Mouse (Mus musculus) intestine, postnatal 0 days (tissue): ENCODE measurements at regions not wholly inside any gene's neighbourhood (a gene's known extent, or its start where the extent isn't known, plus 50 kb on each side); places are given as distances from the start of the nearest gene placed in this dataset.

ENCODE experiments used
- ATAC-seq: fragments of 200-750 bp; cut with Nextera tagmentation; 2 replicates; pipeline ENCODE4 v1.8.0; 2017; ENCODE audit warnings: mild to moderate bottlenecking, moderate TSS enrichment, moderate library complexity
- H3K27ac ChIP-seq: fragments of 300-500 bp; sonication (generic); 2 replicates; pipeline ENCODE4 v1.5.1; 2014; ENCODE audit warnings: mild to moderate bottlenecking, low read depth, low read length, moderate library complexity
- H3K27me3 ChIP-seq: fragments of 300-500 bp; sonication (generic); replicated peaks from 2 replicates; pipeline ENCODE4 v1.6.1; 2014; ENCODE audit warnings: low read length, mixed read lengths; ENCODE audit not compliant: control insufficient read depth, insufficient read depth
- H3K36me3 ChIP-seq: fragments of 300-500 bp; sonication (generic); 2 replicates; pipeline ENCODE4 v1.6.1; 2014; ENCODE audit warnings: mild to moderate bottlenecking, moderate library complexity; ENCODE audit not compliant: control insufficient read depth, insufficient read depth
- H3K4me1 ChIP-seq: fragments of 300-500 bp; sonication (generic); replicated peaks from 2 replicates; pipeline ENCODE4 v1.6.1; 2014; ENCODE audit warnings: antibody characterized with exemption, low read length, mixed read lengths; ENCODE audit not compliant: control insufficient read depth, insufficient read depth
- H3K4me2 ChIP-seq: fragments of 300-500 bp; sonication (generic); replicated peaks from 2 replicates; pipeline ENCODE4 v1.6.1; 2014; ENCODE audit warnings: low read depth, mild to moderate bottlenecking, moderate library complexity
- H3K4me3 ChIP-seq: fragments of 300-500 bp; sonication (generic); 2 replicates; pipeline ENCODE4 v1.5.1; 2014; ENCODE audit warnings: low read depth, low read length
- H3K9ac ChIP-seq: fragments of 300-500 bp; sonication (generic); 2 replicates; pipeline ENCODE4 v1.6.1; 2014; ENCODE audit warnings: mild to moderate bottlenecking, low read depth, low read length
- H3K9me3 ChIP-seq: fragments of 300-500 bp; sonication (generic); 2 replicates; pipeline ENCODE4 v1.6.1; 2016; ENCODE audit warnings: mixed run types; ENCODE audit not compliant: control insufficient read depth
- CTCF ChIP-seq: sonication (generic); IDR thresholded peaks from 2 replicates; pipeline ENCODE4 v1.5.1; 2016; ENCODE audit warnings: low read depth, mild to moderate bottlenecking, control low read depth, antibody characterized with exemption, moderate library complexity
- WGBS: fragments of 180-500 bp; shearing (Covaris S2); extraction: QIAGEN DNeasy Blood & Tissue Kit; methylation state at CpG from one replicate; pipeline ENCODE4 v1.1.7; 2014; 5-methylcytosine and 5-hydroxymethylcytosine counted together

DNA sequence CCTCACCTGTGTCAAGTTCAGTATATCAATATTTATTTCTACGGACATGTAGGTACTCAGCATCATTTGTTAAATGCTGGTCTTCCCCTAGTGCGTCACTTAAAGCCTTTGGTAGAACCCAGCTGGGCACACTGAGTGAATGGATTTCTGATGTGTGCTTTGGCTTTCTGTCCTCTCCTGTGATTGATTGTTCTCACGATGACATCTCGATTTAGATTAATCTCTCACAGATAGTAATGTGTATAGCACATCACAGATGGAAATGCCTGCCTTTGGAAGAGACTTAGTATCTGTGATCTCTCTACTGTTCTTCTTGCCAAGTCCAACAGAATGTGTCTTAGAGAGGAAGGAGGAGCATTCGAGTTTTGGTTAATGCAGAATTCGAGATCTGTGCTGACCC lies 175.0 kb upstream of the Wdfy3 start:
- 83% methylated on average over 6 of the region's 6 CpGs for WGBS
- no peak overlapping the region for H3K9ac ChIP-seq
- H3K4me3 ChIP-seq, result no peak overlapping the region
- no peak overlapping the region for H3K27ac ChIP-seq
- no peak for ATAC-seq
- no peaks in the 10 kb centered on the region for H3K4me1 ChIP-seq
- TF ChIP-seq CTCF, result no peak
- H3K4me2 ChIP-seq, result no peak overlapping the region
- no peaks in the 10 kb centered on the region for H3K9me3 ChIP-seq
- no peaks in the 10 kb centered on the region for H3K27me3 ChIP-seq
- no peaks in the 10 kb centered on the region for H3K36me3 ChIP-seq

DNA sequence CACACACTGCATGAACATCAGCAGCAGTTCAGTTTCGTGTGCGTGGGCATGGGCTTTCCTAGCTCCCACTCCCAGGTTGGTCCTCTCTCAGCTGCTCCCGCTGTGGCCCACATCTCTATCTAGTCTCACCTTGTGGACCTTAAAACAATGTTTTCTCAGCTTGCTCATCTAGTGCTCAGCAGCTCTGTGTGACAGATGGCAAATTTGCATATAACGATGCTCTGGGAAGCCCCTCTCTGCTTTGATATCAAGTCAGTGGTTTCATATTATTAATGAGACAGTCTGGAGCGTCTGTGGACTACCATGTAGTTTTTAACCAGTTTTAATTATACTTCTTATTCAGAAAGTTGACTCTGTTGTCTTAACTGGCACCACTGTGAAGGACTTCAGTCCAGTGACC lies 179.0 kb upstream of the Wdfy3 start:
- Histone ChIP-seq H3K9ac (no peak overlapping the region), H3K4me3 (no peak overlapping the region), H3K4me2 (no peak overlapping the region), H3K36me3 (no peaks in the 10 kb centered on the region), H3K4me1 (no peaks in the 10 kb centered on the region), H3K27me3 (no peaks in the 10 kb centered on the region), H3K9me3 (no peaks in the 10 kb centered on the region), H3K27ac (no peak overlapping the region)
- WGBS, result 88% methylated on average over 5 of the region's 5 CpGs
- no peak for TF ChIP-seq CTCF
- ATAC-seq, result no peak

DNA sequence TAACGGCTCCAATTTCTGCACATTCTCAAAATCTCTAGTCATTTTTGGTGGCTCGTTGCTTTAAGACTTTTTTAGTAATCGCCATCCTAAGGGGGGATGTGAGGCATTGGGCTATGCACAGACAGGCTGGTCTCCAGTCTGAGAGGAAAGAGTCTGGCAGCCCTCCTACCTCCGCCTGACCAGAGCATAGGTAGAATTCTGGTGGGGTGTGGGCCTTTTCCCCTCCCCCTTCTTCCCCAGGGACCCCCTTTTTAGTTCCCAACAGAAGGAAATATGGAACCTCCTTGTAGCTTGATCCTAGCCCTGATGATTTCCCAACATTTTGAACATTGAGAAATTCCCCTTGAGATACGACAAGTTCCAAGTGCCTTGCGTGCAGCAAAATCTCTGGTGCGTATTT lies 181.4 kb upstream of the Wdfy3 start:
- Histone ChIP-seq H3K27ac (no peak overlapping the region), H3K4me3 (no peak overlapping the region), H3K27me3 (no peaks in the 10 kb centered on the region), H3K36me3 (no peaks in the 10 kb centered on the region), H3K9ac (no peak overlapping the region), H3K4me1 (no peaks in the 10 kb centered on the region), H3K4me2 (no peak overlapping the region), H3K9me3 (no peaks in the 10 kb centered on the region)
- TF ChIP-seq CTCF, result no peak
- no peak for ATAC-seq
- 89% methylated on average over 7 of the region's 7 CpGs for WGBS

DNA sequence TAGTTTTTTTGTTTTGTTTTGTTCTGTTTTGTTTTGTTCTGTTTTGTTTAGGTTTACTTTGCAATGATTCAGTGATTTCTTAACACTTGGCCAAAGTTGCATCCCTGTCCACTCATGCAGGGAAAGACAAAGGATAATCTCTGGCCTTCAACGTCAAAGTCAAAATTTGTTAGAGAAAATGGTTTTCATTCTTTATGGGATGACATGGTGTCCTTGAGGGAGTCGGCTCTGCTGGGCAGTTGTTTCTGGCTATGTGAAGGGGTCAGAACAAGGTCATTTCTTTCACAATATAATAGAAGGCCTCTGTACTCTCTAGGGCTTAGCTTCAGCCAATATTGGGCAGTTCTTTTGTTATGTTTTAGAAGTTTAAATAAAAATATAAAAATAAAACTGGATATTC lies 184.1 kb upstream of the Wdfy3 start:
- H3K4me3 ChIP-seq, result no peak overlapping the region
- 49% methylated on average over 2 of the region's 2 CpGs for WGBS
- no peak for TF ChIP-seq CTCF
- no peak for ATAC-seq
- no peaks in the 10 kb centered on the region for H3K9me3 ChIP-seq
- no peaks in the 10 kb centered on the region for H3K27me3 ChIP-seq
- H3K27ac ChIP-seq, result no peak overlapping the region
- no peaks in the 10 kb centered on the region for H3K36me3 ChIP-seq
- no peak overlapping the region for H3K4me2 ChIP-seq
- no peak overlapping the region for H3K9ac ChIP-seq
- H3K4me1 ChIP-seq, result no peaks in the 10 kb centered on the region

- Histone ChIP-seq H3K4me3 (no peak overlapping the region), H3K4me2 (no peak overlapping the region), H3K4me1 (no peaks in the 10 kb centered on the region), H3K9ac (no peak overlapping the region), H3K27ac (no peak overlapping the region), H3K27me3 (no peaks in the 10 kb centered on the region), H3K9me3 (no peaks in the 10 kb centered on the region), H3K36me3 (no peaks in the 10 kb centered on the region)
- 64% methylated on average over 2 of the region's 2 CpGs for WGBS
- no peak for TF ChIP-seq CTCF
- no peak for ATAC-seq
These were observed 187.4 kb upstream of the Wdfy3 start for GRCm38 (mm10) chr5:102257104-102257503.

DNA sequence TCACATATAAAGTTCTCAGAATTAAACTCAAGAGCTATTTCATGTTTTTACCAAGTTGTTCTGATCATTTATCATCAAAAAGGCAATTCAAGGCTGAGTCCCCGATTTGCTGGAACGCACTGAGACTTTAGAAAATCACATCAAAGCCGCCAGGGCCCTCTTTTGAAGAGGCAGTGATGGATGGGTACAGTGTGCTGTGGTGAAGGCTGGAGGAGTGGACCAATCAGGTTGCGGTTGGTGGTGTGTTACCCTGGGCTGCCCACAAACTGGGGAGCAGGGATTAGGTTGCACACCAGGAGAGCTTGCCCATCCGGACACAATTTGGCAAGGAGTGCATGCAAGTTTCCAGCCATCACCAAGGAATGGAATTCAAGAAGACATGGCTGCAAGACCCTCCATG lies 191.9 kb upstream of the Wdfy3 start:
- ATAC-seq, result no peak
- no peak overlapping the region for H3K4me2 ChIP-seq
- no peak overlapping the region for H3K27ac ChIP-seq
- no peak overlapping the region for H3K4me3 ChIP-seq
- no peaks in the 10 kb centered on the region for H3K36me3 ChIP-seq
- TF ChIP-seq CTCF, result no peak
- no peak overlapping the region for H3K9ac ChIP-seq
- 84% methylated on average over 5 of the region's 5 CpGs for WGBS
- no peaks in the 10 kb centered on the region for H3K4me1 ChIP-seq
- no peaks in the 10 kb centered on the region for H3K9me3 ChIP-seq
- no peaks in the 10 kb centered on the region for H3K27me3 ChIP-seq

DNA sequence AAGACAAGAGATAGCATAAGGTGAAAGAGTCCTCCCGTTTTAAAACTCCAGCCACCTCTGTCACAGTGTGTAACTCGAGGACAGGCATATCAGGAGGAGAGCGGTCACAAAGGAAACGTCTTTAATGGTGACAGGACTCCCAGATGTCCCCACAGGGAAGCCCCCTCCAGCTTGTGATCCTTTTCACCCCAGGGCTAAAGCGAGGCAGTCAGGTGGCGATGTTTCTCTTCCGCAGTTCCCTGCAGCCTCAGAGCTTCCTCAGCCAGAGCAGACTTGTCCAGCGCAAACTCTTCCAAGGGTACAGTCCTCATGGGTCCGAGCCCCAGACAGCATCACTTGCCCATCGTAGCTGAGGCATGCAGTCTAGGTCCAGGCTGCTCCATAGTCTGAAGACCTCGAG lies 196.7 kb upstream of the Wdfy3 start:
- WGBS, result 70% methylated on average over 11 of the region's 11 CpGs
- H3K4me1 ChIP-seq, result no peaks in the 10 kb centered on the region
- TF ChIP-seq CTCF, result no peak
- no peak overlapping the region for H3K4me3 ChIP-seq
- H3K36me3 ChIP-seq, result no peaks in the 10 kb centered on the region
- no peak overlapping the region for H3K9ac ChIP-seq
- no peaks in the 10 kb centered on the region for H3K27me3 ChIP-seq
- H3K9me3 ChIP-seq, result no peaks in the 10 kb centered on the region
- H3K4me2 ChIP-seq, result no peak overlapping the region
- no peak for ATAC-seq
- H3K27ac ChIP-seq, result no peak overlapping the region
